ENCODE assay signal across 8 mouse cellular contexts in the genomic region with DNA sequence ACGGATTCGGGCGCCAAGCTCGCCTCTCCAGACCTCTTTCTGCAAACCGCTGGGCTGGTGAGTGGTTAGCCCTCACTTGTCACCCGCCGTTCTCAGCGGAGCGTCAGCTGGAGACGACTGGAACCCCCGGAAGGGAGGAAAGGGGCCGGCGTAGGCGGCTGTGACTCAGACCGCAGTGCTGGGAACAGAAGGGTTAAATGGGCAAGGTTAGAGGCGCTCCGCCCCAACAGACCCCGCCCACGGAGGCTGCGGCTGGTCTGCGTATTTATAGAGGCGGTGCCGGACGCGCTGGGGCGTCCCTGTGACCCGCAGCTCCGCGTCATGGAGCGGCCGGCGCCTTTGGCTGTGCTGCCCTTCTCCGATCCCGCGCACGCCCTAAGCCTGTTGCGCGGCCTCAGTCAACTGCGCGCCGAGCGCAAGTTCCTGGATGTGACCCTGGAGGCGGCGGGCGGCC. TPM values are rescaled to one million over a fixed set of nuclear protein-coding genes. Genes with fewer than 3 reads are reported as not detected.
A peak's percentile ranks its signal among the peaks of the same experiment; 100 is the strongest.
DNase-seq lines count a peak whose midpoint lies in the region; ATAC-seq lines count a peak whose summit lies in the region.

A gene (plus strand): TSS at position 182 of the 454 bp plus-strand sequence.

- ATAC-seq in common myeloid progenitor, adult 5-6 weeks (replicated peaks; ENCODE audit: low read depth, poor library complexity, severe bottlenecking): peak; percentile 80
- ATAC-seq in megakaryocyte progenitor cell, adult 5-6 weeks (replicated peaks; ENCODE audit: poor library complexity): peak; percentile 77

- peak; percentile 97 for DNase-seq in ZHBTc4 (ENCODE audit: low read depth, low spot score)
- peak; percentile 95 to 96 for DNase-seq in gastrocnemius, adult 8-10 months (ENCODE audit: low spot score in 2 of 2)
- peak; percentile 96 for DNase-seq in induced T-regulatory cell, adult 2 months (ENCODE audit: low read depth)
- DNase-seq in left cerebral cortex, adult 9 months (ENCODE audit: low spot score in 2 of 2): peak; percentile 84 to 95
- peak; percentile 91 for DNase-seq in right cerebral cortex, postnatal 14 days
- DNase-seq in urinary bladder, postnatal 36 days (ENCODE audit: low spot score in 2 of 2): peak; percentile 95

RNA-seq across cellular contexts. Expression of the gene that starts here (rescaled TPM):
- 6.6 and 8.8 TPM in 2 replicates for total RNA-seq in common myeloid progenitor, adult 5-6 weeks (2017)
- 100 to 1,000 TPM; 125 to 158 (median 140) TPM for total RNA-seq in gastrocnemius, adult 8-10 months (2022)
- 3.4 and 3.6 TPM in 2 replicates for total RNA-seq in megakaryocyte progenitor cell, adult 5-6 weeks (2015)
- total RNA-seq in megakaryocyte progenitor cell, adult 5-6 weeks (2017): 6.6 and 7.9 TPM in 2 replicates

Comparison
In these comparisons a context has a peak if more than half of its experiments do, and no peak if none do; other contexts are left out.
1. Peak in every context shown above with its lines: DNase-seq and ATAC-seq.
2. RNA of the gene that starts here (total RNA-seq): 125 to 158 TPM in gastrocnemius, adult 8-10 months; 6.6 to 8.8 TPM in common myeloid progenitor, adult 5-6 weeks and 3.4 to 7.9 TPM in megakaryocyte progenitor cell, adult 5-6 weeks; every median in the first group is over 10 times any median in the second.